Mouse (Mus musculus) urinary bladder, postnatal 36 days (tissue): Measurements from ENCODE around the gene Sim2.

Experiments used
- DNase-seq, 2 experiments: peaks; one replicate each; pipeline ENCODE4 v3.0.0; 2022; ENCODE audit warnings: low spot score in 2 of 2, mixed read lengths in 1 of 2

Sim2 gene

GRCm38 (mm10) chr16:94164236-94164635 lies 79.5 kb downstream of the Sim2 start:
- no peak for DNase-seq

DNA sequence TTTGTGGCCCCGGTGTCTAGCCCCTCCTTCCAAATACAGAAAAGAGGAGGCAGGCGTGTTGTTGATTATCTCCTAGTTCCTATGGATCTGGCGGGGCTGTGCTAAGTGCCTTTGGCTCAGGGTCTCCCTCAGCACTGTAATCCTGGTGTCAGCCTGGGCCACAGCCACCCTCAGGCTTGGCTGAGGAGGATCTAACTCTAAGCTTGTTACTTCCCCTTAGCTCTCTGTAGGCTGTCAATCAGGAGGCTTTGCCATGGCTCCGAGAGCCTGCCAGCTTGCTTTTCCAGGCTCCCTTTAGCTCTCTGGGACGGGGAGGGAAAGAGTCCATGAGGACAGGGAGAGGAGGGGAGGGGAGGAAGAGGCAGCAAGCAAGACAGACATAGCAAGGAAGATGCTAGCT lies 80.2 kb downstream of the Sim2 start:
- DNase-seq, result no peak

GRCm38 (mm10) chr16:94168655-94169545 lies 84.2 kb downstream of the Sim2 start:
- DNase-seq, result no peak

DNA sequence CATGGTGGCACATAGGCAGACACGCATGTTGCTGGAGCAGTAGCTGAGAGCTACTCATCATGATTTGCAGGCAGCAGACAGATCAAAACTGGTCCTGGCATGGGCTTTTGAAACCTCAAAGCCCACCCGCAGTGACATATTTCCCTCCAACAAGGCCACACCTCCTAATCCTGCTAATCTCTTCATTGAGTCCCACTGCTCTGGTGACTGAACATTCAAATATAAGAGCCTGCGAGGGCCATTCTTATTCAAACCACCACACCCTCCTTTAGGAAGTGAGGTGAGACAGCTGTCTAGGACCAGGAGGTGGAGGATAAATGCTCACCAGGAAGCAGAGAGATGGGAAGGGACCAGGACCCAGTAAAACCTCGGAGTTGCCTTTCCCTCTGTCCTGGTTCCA lies 85.5 kb downstream of the Sim2 start:
- no peak for DNase-seq

DNA sequence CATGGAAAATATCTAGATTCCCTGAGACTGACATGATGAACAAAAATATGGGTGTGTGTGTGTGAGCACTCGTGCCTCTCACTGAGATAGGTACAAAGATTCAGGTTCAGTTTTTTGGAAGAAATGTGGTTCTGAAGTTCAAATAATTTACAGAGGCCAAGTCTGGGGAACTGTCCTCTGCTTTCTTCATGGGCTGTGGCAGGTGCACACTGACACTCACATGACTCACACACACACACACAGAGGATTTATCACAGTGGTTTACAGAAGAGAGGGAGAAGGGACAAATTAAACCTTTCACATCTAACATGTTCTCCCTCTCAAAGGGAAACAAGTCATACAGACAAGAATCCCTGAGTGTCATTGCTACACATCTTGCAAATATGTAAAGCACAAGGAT lies 88.6 kb downstream of the Sim2 start:
- no peak for DNase-seq

GRCm38 (mm10) chr16:94175366-94175986 lies 90.7 kb downstream of the Sim2 start:
- no peak for DNase-seq
